Mouse (Mus musculus): ENCODE results near the gene Gm13941. TPM values are rescaled to one million over a fixed set of nuclear protein-coding genes. Genes with fewer than 3 reads are reported as not detected.

The Gm13941 gene
- total RNA-seq (2012; rRNA removed), result not detected in 2 replicates

DNA sequence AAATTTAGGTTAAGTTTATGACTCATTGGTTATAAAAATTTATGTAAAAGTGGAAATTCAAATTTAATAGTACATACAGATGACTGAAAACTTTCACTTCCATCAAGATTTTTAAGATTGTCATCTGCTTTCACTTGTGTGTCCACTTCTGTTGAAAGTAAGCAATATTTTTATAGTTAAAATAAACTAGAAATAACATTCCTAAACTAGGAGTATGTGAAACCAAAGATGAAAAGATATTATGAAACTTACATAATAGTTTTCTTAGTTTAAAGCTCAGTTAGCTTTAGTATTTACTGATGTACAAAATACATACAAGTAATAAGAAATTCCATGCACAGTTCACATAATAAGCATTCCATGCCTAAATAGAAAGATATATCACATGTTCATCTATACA, at the start of gene Gm13941:
TSS of gene Gm13941 (minus strand) at position 101 of the 400 bp plus-strand sequence.
- Histone ChIP-seq H3K9ac (ENCODE audit: insufficient read depth, low read depth, low read length, poor library complexity, severe bottlenecking) (no peak within 1 kb of the TSS), H3K36me3 (ENCODE audit: control insufficient read depth, insufficient read depth, low read length, poor library complexity, severe bottlenecking) (no peaks in the 10 kb centered on the region), H3K27ac (ENCODE audit: insufficient read depth, low read depth, low read length, poor library complexity, severe bottlenecking) (no peak within 1 kb of the TSS), H3K4me3 (ENCODE audit: insufficient read depth in 1 of 2, low read depth in 1 of 2, low read length in 2 of 2, poor library complexity in 1 of 2, severe bottlenecking in 1 of 2) (no peak within 1 kb of the TSS), H3K9me3 (ENCODE audit: control insufficient read depth, insufficient read depth, low read depth, low read length) (no peaks in the 10 kb centered on the region), H3K4me1 (ENCODE audit: control insufficient read depth in 2 of 2, insufficient read depth in 2 of 2, low read length in 2 of 2, poor library complexity in 1 of 2) (no peaks in the 10 kb centered on the region)
- TF ChIP-seq HCFC1 (IDR thresholded peaks at IDR 0.05; ENCODE audit: borderline replicate concordance, insufficient read depth, low read length) (no peak), ZNF384 (IDR thresholded peaks at IDR 0.05; ENCODE audit: low read depth, low read length) (no peak), MAFK (IDR thresholded peaks at IDR 0.05; ENCODE audit: insufficient read depth, low read depth, low read length) (no peak), ZC3H11A (IDR thresholded peaks at IDR 0.05; ENCODE audit: borderline replicate concordance, low read depth, low read length) (no peak), CHD2 (IDR thresholded peaks at IDR 0.05; ENCODE audit: low read depth, low read length) (no peak)
- in situ Hi-C loops (cut with MboI; ENCODE audit: low sequenced_read_pairs in 2 of 2, unreplicated experiment in 2 of 2), result no loop called here
- DNase-seq (ENCODE audit: low read depth, low spot score), result no peak

- Histone ChIP-seq H3K4me3 (ENCODE audit: insufficient read depth in 1 of 2, low read depth in 1 of 2, low read length in 2 of 2, poor library complexity in 1 of 2, severe bottlenecking in 1 of 2) (no peak within 1 kb of the TSS), H3K4me1 (ENCODE audit: control insufficient read depth in 2 of 2, insufficient read depth in 2 of 2, low read length in 2 of 2, poor library complexity in 1 of 2) (no peaks in the 10 kb centered on the region), H3K9me3 (ENCODE audit: control insufficient read depth, insufficient read depth, low read depth, low read length) (no peaks in the 10 kb centered on the region), H3K36me3 (ENCODE audit: control insufficient read depth, insufficient read depth, low read length, poor library complexity, severe bottlenecking) (no peaks in the 10 kb centered on the region), H3K9ac (ENCODE audit: insufficient read depth, low read depth, low read length, poor library complexity, severe bottlenecking) (no peak within 1 kb of the TSS), H3K27ac (ENCODE audit: insufficient read depth, low read depth, low read length, poor library complexity, severe bottlenecking) (no peak within 1 kb of the TSS)
- in situ Hi-C loops (cut with MboI; ENCODE audit: low sequenced_read_pairs in 2 of 2, unreplicated experiment in 2 of 2), result no loop called here
- no peak for TF ChIP-seq ZC3H11A (IDR thresholded peaks at IDR 0.05; ENCODE audit: borderline replicate concordance, low read depth, low read length)
- no peak for TF ChIP-seq ZNF384 (IDR thresholded peaks at IDR 0.05; ENCODE audit: low read depth, low read length)
- TF ChIP-seq HCFC1 (IDR thresholded peaks at IDR 0.05; ENCODE audit: borderline replicate concordance, insufficient read depth, low read length), result no peak
- no peak for TF ChIP-seq CHD2 (IDR thresholded peaks at IDR 0.05; ENCODE audit: low read depth, low read length)
- TF ChIP-seq MAFK (IDR thresholded peaks at IDR 0.05; ENCODE audit: insufficient read depth, low read depth, low read length), result no peak
- no peak for DNase-seq (ENCODE audit: low read depth, low spot score)
Measured at GRCm38 (mm10) chr2:111152836-111153235, 47.1 kb upstream of the Gm13941 start, which contains the start of gene Gm15130. Gene Gm15130 (minus strand): TSS chr2:111152936.

DNA sequence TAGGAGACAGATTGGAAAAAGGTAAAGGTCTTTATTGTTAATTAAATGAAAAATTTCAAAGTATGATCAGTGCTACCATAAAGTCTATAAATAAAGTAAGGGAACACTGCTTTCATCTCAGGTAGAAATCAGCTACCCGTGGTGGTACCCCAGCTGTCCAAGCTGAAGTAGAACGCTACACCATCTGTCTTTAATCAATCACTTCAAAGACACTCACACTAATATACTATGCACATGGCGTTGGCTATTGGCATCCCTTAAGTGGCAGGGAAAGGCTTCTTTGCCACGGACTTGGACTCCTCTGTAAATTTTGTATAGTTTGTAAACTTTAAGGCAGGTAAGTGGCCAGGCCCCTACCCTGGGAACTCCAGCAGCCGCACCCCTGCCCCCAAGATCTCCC, 30.0 kb upstream of the Gm13941 start:
- no peak for DNase-seq (ENCODE audit: low read depth, low spot score)
- Histone ChIP-seq H3K36me3 (ENCODE audit: control insufficient read depth, insufficient read depth, low read length, poor library complexity, severe bottlenecking) (no peaks in the 10 kb centered on the region), H3K9me3 (ENCODE audit: control insufficient read depth, insufficient read depth, low read depth, low read length) (no peaks in the 10 kb centered on the region), H3K4me1 (ENCODE audit: control insufficient read depth in 2 of 2, insufficient read depth in 2 of 2, low read length in 2 of 2, poor library complexity in 1 of 2) (no peaks in the 10 kb centered on the region), H3K9ac (ENCODE audit: insufficient read depth, low read depth, low read length, poor library complexity, severe bottlenecking) (no peak overlapping the region), H3K27ac (ENCODE audit: insufficient read depth, low read depth, low read length, poor library complexity, severe bottlenecking) (no peak overlapping the region), H3K4me3 (ENCODE audit: insufficient read depth in 1 of 2, low read depth in 1 of 2, low read length in 2 of 2, poor library complexity in 1 of 2, severe bottlenecking in 1 of 2) (no peak overlapping the region)
- in situ Hi-C loops (cut with MboI; ENCODE audit: low sequenced_read_pairs in 2 of 2, unreplicated experiment in 2 of 2), result no loop called here
- TF ChIP-seq HCFC1 (IDR thresholded peaks at IDR 0.05; ENCODE audit: borderline replicate concordance, insufficient read depth, low read length), result no peak
- no peak for TF ChIP-seq ZNF384 (IDR thresholded peaks at IDR 0.05; ENCODE audit: low read depth, low read length)
- TF ChIP-seq MAFK (IDR thresholded peaks at IDR 0.05; ENCODE audit: insufficient read depth, low read depth, low read length), result no peak
- TF ChIP-seq ZC3H11A (IDR thresholded peaks at IDR 0.05; ENCODE audit: borderline replicate concordance, low read depth, low read length), result no peak
- no peak for TF ChIP-seq CHD2 (IDR thresholded peaks at IDR 0.05; ENCODE audit: low read depth, low read length)

DNA sequence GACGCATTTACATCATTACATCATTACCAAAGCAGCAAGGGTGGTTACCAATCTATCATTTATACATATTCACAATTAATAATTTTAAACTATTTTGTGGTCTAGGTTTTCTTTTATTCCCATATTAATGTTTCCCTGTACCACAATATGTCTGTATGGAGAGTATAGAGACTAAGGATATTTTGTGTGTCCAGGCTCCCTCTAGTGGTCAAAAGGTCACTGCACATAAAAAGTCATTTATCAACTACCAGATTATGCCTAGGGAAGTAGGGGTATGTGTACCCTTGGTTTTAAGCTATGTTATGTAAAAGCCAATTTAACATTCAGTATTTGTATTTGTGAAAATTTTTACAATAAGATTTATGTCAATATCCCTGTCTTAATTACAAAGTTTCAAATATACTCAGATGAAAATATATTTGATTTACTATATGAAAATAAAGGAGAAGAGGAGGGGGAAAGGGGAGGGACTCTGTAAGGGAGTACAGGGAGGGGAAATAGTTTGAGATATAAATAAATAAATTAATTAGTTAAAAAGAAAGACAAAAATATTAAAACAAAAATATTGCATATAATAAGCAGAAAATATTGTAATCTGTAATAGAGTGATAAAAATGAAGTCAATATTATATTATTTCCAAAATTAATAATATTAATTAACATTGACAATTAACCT, 47.1 kb downstream of the Gm13941 start:
- Histone ChIP-seq H3K4me1 (ENCODE audit: control insufficient read depth in 2 of 2, insufficient read depth in 2 of 2, low read length in 2 of 2, poor library complexity in 1 of 2) (no peaks in the 10 kb centered on the region), H3K27ac (ENCODE audit: insufficient read depth, low read depth, low read length, poor library complexity, severe bottlenecking) (no peak overlapping the region), H3K9me3 (ENCODE audit: control insufficient read depth, insufficient read depth, low read depth, low read length) (no peaks in the 10 kb centered on the region), H3K4me3 (ENCODE audit: insufficient read depth in 1 of 2, low read depth in 1 of 2, low read length in 2 of 2, poor library complexity in 1 of 2, severe bottlenecking in 1 of 2) (no peak overlapping the region), H3K9ac (ENCODE audit: insufficient read depth, low read depth, low read length, poor library complexity, severe bottlenecking) (no peak overlapping the region), H3K36me3 (ENCODE audit: control insufficient read depth, insufficient read depth, low read length, poor library complexity, severe bottlenecking) (no peaks in the 10 kb centered on the region)
- in situ Hi-C loops (cut with MboI; ENCODE audit: low sequenced_read_pairs in 2 of 2, unreplicated experiment in 2 of 2), result loop anchor here in 1 of 2 experiments (25.0 kb wide), 1 partner anchor 821 kb away; no protein-coding TSS in a partner anchor
- TF ChIP-seq HCFC1 (IDR thresholded peaks at IDR 0.05; ENCODE audit: borderline replicate concordance, insufficient read depth, low read length) (no peak), ZC3H11A (IDR thresholded peaks at IDR 0.05; ENCODE audit: borderline replicate concordance, low read depth, low read length) (0 out of 2 replicates have a peak, but pooled peaks have one; percentile 10)
- DNase-seq (ENCODE audit: low read depth, low spot score), result peak; percentile 36

Other genes with a start within 250 kb of the Gm13941 start
- 3.9 and 5.1 TPM in 2 replicates for gene Ano3, start 155.1 kb downstream of the Gm13941 start, total RNA-seq (2012; rRNA removed)
- gene Gm15130, start 47.0 kb upstream of the Gm13941 start, total RNA-seq (2012; rRNA removed), result not detected in 2 replicates
- gene 4930430A15Rik, start 123.6 kb upstream of the Gm13941 start, total RNA-seq (2012; rRNA removed), result not detected in 2 replicates
- gene Olfr1275, start 129.3 kb upstream of the Gm13941 start, total RNA-seq (2012; rRNA removed), result not detected in 2 replicates
- not detected in 2 replicates for gene Olfr1276, start 148.5 kb upstream of the Gm13941 start, total RNA-seq (2012; rRNA removed)
- gene Olfr1277, start 168.1 kb upstream of the Gm13941 start, total RNA-seq (2012; rRNA removed), result 0.09 and 0.32 TPM in 2 replicates
- gene Olfr1278, start 184.2 kb upstream of the Gm13941 start, total RNA-seq (2012; rRNA removed), result not detected in 2 replicates
- gene Olfr1279, start 194.7 kb upstream of the Gm13941 start, total RNA-seq (2012; rRNA removed), result not detected in 2 replicates
- not detected in 2 replicates for gene Olfr1280, start 208.0 kb upstream of the Gm13941 start, total RNA-seq (2012; rRNA removed)
- not detected in 2 replicates for gene Olfr1281, start 220.5 kb upstream of the Gm13941 start, total RNA-seq (2012; rRNA removed)
- not detected in 2 replicates for gene Olfr1282, start 230.1 kb upstream of the Gm13941 start, total RNA-seq (2012; rRNA removed)

Measured in ES-E14 (cell line).